Mouse (Mus musculus): ENCODE measurements at regions not wholly inside any gene's neighbourhood (a gene's known extent, or its start where the extent isn't known, plus 50 kb on each side); places are given as distances from the start of the nearest gene placed in this dataset.

DNA sequence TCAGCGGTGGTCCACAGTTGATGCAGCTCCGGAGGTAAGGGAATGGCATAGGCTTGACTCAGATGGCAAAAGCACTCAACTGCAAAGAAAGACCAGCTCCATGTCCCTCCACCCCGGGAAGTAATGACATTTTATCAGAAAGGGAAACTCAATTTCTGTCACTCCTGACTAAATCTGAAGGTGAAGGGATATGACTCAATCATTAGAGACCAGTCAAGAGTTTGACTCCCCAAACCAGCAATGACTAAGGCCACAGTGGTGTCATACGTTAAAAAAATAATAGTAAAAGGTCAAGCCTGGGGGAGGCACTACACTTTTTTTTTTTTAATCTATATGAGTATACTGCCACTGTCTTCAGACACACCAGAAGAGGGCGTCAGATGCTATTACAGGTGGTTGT, 141.7 kb downstream of the Basp1 start:
- H3K4me1 ChIP-seq (ENCODE audit: control insufficient read depth, insufficient read depth, low read length): no peaks in the 10 kb centered on the region
- no peaks in the 10 kb centered on the region; the same call in 1 of the 2 replicates for H3K27me3 ChIP-seq (ENCODE audit: control insufficient read depth, insufficient read depth, low read length)
- no peak overlapping the region for H3K27ac ChIP-seq (ENCODE audit: insufficient read depth, low read length)
- 84% methylated on average over 5 of the region's 5 CpGs for WGBS
- DNase-seq: no peak
- H3K4me3 ChIP-seq (replicated peaks; ENCODE audit: insufficient read depth, low read depth, low read length): no peak overlapping the region
- TF ChIP-seq POLR2A (IDR thresholded peaks at IDR 0.05; ENCODE audit: borderline replicate concordance, insufficient read depth, low read length): no peak
- TF ChIP-seq CTCF (IDR thresholded peaks at IDR 0.05; ENCODE audit: borderline replicate concordance, insufficient read depth, low read depth, low read length): no peak

DNA sequence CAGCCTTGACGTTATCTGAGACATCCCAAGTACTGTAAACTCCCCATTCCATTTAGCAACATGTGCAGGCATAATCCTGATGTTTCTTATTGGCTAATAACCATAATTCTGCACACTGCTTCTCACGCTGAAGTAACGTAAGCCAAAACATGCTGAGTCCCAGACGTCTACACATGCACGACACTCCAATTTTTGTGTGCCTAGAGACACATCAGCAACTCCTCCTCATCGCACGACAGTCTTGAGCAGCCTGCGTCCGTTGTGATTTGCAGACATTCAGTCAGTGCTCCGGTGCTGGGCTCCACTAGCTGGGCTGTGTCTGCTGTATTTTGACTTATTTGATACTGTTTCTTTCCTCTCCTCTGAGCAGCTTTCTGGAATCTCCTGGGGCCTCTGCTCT, 143.2 kb downstream of the Basp1 start:
- H3K27ac ChIP-seq (ENCODE audit: insufficient read depth, low read length): no peak overlapping the region
- no peak overlapping the region for H3K4me3 ChIP-seq (replicated peaks; ENCODE audit: insufficient read depth, low read depth, low read length)
- no peak for DNase-seq
- H3K4me1 ChIP-seq (ENCODE audit: control insufficient read depth, insufficient read depth, low read length): no peaks in the 10 kb centered on the region
- TF ChIP-seq CTCF (IDR thresholded peaks at IDR 0.05; ENCODE audit: borderline replicate concordance, insufficient read depth, low read depth, low read length) (no peak), POLR2A (IDR thresholded peaks at IDR 0.05; ENCODE audit: borderline replicate concordance, insufficient read depth, low read length) (no peak)
- WGBS: 41% methylated on average over 10 of the region's 10 CpGs
- H3K27me3 ChIP-seq (ENCODE audit: control insufficient read depth, insufficient read depth, low read length): no peaks in the 10 kb centered on the region; the same call in 1 of the 2 replicates

DNA sequence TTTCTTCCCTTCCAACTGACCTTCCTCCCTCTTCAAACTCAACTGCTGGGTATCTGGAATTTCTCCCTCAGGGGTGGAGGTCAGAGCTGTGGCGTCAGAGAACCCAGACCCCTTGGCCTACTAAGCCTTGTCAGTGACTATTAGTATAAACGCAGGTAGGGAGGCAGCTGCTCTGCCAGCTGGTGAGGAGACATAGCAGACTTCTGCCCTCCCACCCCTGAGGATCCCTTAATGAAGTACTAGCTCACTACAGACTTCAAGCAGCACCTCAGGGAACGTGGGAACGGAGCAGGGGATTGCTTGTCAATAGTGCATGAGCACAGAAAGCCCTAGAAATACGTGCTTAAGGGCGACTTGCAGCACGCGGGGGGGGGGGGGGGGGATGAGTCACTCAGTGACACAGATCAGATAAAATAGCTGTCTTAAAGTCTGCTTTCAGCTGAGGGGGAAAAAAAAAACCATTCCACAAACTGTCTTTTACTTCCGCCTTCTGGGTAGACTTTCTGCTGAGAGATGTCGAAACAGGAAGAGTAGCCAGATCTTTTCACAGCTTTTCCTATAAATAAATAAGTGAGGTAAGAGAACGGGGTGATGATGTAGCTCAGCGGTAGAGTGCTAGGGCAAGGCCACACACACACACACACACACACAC, 144.1 kb downstream of the Basp1 start:
- no peak for TF ChIP-seq POLR2A (IDR thresholded peaks at IDR 0.05; ENCODE audit: borderline replicate concordance, insufficient read depth, low read length)
- no peak for TF ChIP-seq CTCF (IDR thresholded peaks at IDR 0.05; ENCODE audit: borderline replicate concordance, insufficient read depth, low read depth, low read length)
- no peak for DNase-seq

DNA sequence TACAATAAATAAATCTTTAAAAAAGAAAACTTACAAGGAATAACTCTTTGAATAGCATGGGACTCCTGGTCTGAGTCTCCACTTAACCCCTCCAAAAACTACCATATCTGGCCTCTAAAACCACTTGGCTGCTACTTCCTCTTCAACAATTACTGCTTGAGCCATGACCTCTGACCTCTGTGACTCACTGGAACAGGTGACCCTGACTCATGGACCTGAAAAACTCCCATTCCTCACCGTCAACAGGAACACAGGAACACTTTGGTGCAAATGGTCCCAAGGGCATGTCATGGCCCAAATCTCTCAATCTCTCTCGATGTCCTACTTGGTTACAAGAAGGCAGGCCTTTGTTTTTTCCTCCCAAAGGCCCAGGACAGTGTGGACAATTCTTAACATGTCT, 145.1 kb downstream of the Basp1 start:
- Histone ChIP-seq H3K27ac (ENCODE audit: insufficient read depth, low read length) (no peak overlapping the region), H3K4me1 (ENCODE audit: control insufficient read depth, insufficient read depth, low read length) (no peaks in the 10 kb centered on the region), H3K4me3 (replicated peaks; ENCODE audit: insufficient read depth, low read depth, low read length) (no peak overlapping the region), H3K27me3 (ENCODE audit: control insufficient read depth, insufficient read depth, low read length) (no peaks in the 10 kb centered on the region; the same call in 1 of the 2 replicates)
- no peak for DNase-seq
- TF ChIP-seq CTCF (IDR thresholded peaks at IDR 0.05; ENCODE audit: borderline replicate concordance, insufficient read depth, low read depth, low read length) (no peak), POLR2A (IDR thresholded peaks at IDR 0.05; ENCODE audit: borderline replicate concordance, insufficient read depth, low read length) (no peak)
- WGBS: 84% methylated on average over 2 of the region's 2 CpGs

More for the DNA sequence above, 144.1 kb downstream of the Basp1 start:
- Histone ChIP-seq H3K27ac (ENCODE audit: insufficient read depth, low read length) (no peak overlapping the region), H3K27me3 (ENCODE audit: control insufficient read depth, insufficient read depth, low read length) (no peaks in the 10 kb centered on the region; the same call in 1 of the 2 replicates), H3K4me3 (replicated peaks; ENCODE audit: insufficient read depth, low read depth, low read length) (no peak overlapping the region), H3K4me1 (ENCODE audit: control insufficient read depth, insufficient read depth, low read length) (no peaks in the 10 kb centered on the region)
- WGBS: 70% methylated on average over 12 of the region's 12 CpGs

DNA sequence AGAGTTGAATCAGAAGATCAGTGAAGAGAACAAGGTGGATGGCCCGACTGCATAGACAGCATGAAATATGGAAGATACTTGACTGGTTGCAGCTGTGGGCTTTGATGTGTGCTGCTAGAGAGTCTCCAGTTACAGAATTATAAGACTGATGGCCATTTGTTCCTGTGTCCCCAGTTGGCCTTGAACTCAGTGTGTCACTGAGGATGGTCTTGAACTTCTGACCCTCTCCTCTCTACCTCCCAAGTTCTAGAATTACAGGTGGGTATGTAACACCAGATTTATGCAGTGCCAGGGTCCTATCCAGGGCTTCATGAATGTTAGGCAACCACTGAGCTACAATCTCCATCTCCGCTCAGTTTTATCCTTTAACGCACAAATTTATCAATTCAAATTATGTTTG, 146.1 kb downstream of the Basp1 start:
- DNase-seq: no peak
- Histone ChIP-seq H3K27me3 (ENCODE audit: control insufficient read depth, insufficient read depth, low read length) (no peaks in the 10 kb centered on the region; the same call in 1 of the 2 replicates), H3K27ac (ENCODE audit: insufficient read depth, low read length) (no peak overlapping the region), H3K4me1 (ENCODE audit: control insufficient read depth, insufficient read depth, low read length) (no peaks in the 10 kb centered on the region), H3K4me3 (replicated peaks; ENCODE audit: insufficient read depth, low read depth, low read length) (no peak overlapping the region)
- WGBS: over 99% methylated on average over 3 of the region's 3 CpGs
- TF ChIP-seq POLR2A (IDR thresholded peaks at IDR 0.05; ENCODE audit: borderline replicate concordance, insufficient read depth, low read length) (no peak), CTCF (IDR thresholded peaks at IDR 0.05; ENCODE audit: borderline replicate concordance, insufficient read depth, low read depth, low read length) (no peak)

DNA sequence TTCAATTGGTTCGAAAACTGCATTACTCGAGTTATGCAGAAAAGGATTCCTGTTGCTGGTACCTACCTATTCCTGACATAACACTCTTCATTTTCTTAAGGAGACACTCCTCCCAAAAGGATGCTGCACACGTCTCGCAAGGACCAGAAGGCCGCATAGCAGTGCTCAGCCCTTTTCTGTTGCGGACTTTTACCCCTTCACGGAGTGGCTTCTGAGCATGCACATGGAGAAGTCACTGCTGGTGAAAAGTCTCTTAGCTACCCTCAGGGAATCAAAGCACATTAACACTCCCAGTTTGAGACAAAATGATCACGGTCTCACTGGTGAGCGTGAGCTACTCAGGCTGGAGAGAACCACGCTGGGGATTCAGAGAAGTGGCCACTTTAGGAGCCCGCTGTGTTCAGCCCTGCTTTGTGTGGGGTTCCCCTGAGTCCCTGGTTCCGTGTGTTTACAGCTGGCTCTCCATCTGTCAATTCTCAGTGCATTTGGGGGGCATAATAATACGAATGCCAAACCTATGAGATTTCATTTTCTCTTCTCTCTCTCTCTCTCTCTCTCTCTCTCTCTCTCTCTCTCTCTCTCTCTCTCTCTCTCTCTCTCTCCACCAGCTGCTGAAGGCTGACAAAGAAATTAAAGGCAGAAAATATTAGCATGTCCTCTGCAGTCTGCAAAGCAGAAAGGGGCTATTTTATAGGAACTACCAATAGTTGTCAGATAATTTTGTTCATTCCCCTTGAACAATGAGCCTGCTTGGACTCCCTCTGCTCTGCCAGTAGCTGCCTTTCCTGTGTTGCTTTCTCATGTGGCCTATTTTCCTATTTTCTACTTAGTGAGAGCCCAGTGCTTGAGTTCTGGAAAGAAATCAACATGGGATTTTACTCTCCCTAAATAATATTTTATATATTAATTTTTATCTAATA, 160.7 kb downstream of the Basp1 start:
- Histone ChIP-seq H3K4me1 (ENCODE audit: control insufficient read depth, insufficient read depth, low read length) (no peaks in the 10 kb centered on the region), H3K4me3 (replicated peaks; ENCODE audit: insufficient read depth, low read depth, low read length) (no peak overlapping the region), H3K27me3 (ENCODE audit: control insufficient read depth, insufficient read depth, low read length) (no peaks in the 10 kb centered on the region; the same call in 1 of the 2 replicates), H3K27ac (ENCODE audit: insufficient read depth, low read length) (no peak overlapping the region)
- no peak for DNase-seq
- WGBS: 32% methylated on average over 13 of the region's 13 CpGs
- TF ChIP-seq CTCF (IDR thresholded peaks at IDR 0.05; ENCODE audit: borderline replicate concordance, insufficient read depth, low read depth, low read length) (no peak), POLR2A (IDR thresholded peaks at IDR 0.05; ENCODE audit: borderline replicate concordance, insufficient read depth, low read length) (no peak)

DNA sequence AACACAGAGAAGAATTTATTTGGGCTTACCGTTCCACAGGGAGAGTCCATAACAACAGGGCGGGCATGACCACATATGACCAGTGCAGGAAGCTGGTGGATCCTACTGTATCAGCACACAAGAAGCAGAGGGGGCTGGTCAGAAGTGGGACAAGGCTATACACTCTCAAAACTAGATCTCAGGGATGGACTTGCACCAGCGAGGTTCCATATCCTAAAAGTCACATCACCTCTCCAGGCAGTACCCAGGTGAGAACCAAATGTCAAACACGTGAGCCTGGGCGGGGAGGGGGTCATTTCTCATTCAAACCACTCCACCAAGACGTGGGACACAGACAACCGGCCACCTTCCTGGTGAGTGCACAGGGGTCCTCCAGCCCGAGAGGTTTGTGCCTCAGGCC, 167.9 kb downstream of the Basp1 start:
- H3K4me1 ChIP-seq (ENCODE audit: control insufficient read depth, insufficient read depth, low read length): no peaks in the 10 kb centered on the region
- TF ChIP-seq POLR2A (IDR thresholded peaks at IDR 0.05; ENCODE audit: borderline replicate concordance, insufficient read depth, low read length) (no peak), CTCF (IDR thresholded peaks at IDR 0.05; ENCODE audit: borderline replicate concordance, insufficient read depth, low read depth, low read length) (no peak)
- H3K27ac ChIP-seq (ENCODE audit: insufficient read depth, low read length): no peak overlapping the region
- WGBS: 90% methylated on average over 8 of the region's 8 CpGs
- no peak for DNase-seq
- no peaks in the 10 kb centered on the region for H3K27me3 ChIP-seq (ENCODE audit: control insufficient read depth, insufficient read depth, low read length)
- no peak overlapping the region for H3K4me3 ChIP-seq (replicated peaks; ENCODE audit: insufficient read depth, low read depth, low read length)
